Mouse (Mus musculus) small intestine, adult 2 months (tissue): ENCODE results near the gene Mn1. TPM values are rescaled to one million over a fixed set of nuclear protein-coding genes. Genes with fewer than 3 reads are reported as not detected.

Experiments
- H3K27ac ChIP-seq: fragments of 200-500 bp; 2 replicates; pipeline ENCODE4 v1.5.1; 2012; ENCODE audit warnings: low read depth, low read length, control low read depth, inconsistent platforms; ENCODE audit not compliant: insufficient read depth
- H3K27me3 ChIP-seq: fragments of 200-500 bp; 2 replicates; pipeline ENCODE4 v1.6.1; 2012; ENCODE audit warnings: mild to moderate bottlenecking, moderate library complexity, low read length, inconsistent platforms; ENCODE audit not compliant: control insufficient read depth, insufficient read depth
- H3K36me3 ChIP-seq: fragments of 200-500 bp; 2 replicates; pipeline ENCODE4 v1.6.1; 2012; ENCODE audit warnings: mild to moderate bottlenecking, low read length, control low read depth, inconsistent platforms; ENCODE audit not compliant: control insufficient read depth, insufficient read depth
- H3K4me1 ChIP-seq: fragments of 200-500 bp; 2 replicates; pipeline ENCODE4 v1.6.1; 2012; ENCODE audit warnings: low read length, inconsistent platforms, mixed read lengths; ENCODE audit not compliant: control insufficient read depth, insufficient read depth, insufficient read length
- H3K4me3 ChIP-seq: fragments of 200-500 bp; 2 replicates; pipeline ENCODE4 v1.5.1; 2012; ENCODE audit warnings: low read depth, mild to moderate bottlenecking, control low read depth, inconsistent platforms, low read length, moderate library complexity
- CTCF ChIP-seq: fragments of 200-500 bp; IDR thresholded peaks from 2 replicates; pipeline ENCODE4 v1.5.1; 2012; ENCODE audit warnings: low read depth, mild to moderate bottlenecking, control low read depth, inconsistent platforms, low read length, moderate library complexity, mixed read lengths; ENCODE audit not compliant: insufficient replicate concordance, insufficient read length; ENCODE audit errors: extremely low read depth
- POLR2A ChIP-seq: fragments of 200-500 bp; IDR thresholded peaks from 2 replicates; pipeline ENCODE4 v1.6.1; 2012; ENCODE audit warnings: low read depth, mild to moderate bottlenecking, control low read depth, inconsistent platforms, low read length, moderate library complexity
- WGBS: fragments of 180-500 bp; shearing (Covaris S2); methylation state at CpG from one replicate; pipeline ENCODE4 v1.1.7; 2018; 5-methylcytosine and 5-hydroxymethylcytosine counted together
- polyA plus RNA-seq: library from polyadenylated mRNA; depleted of rRNA; stranded (reverse); fragments of >200 nt; gene quantifications from 2 replicates; pipeline ENCODE4 v1.2.3, GENCODE M21; 2012; rRNA removed

Gene Mn1
- polyA plus RNA-seq, 1 experiment, result 2.2 TPM

- no peak overlapping the region for H3K27ac ChIP-seq
- no peaks in the 10 kb centered on the region for H3K27me3 ChIP-seq
- H3K4me3 ChIP-seq, result no peak overlapping the region
- 57% methylated on average over 4 of the region's 4 CpGs for WGBS
- no peaks in the 10 kb centered on the region for H3K36me3 ChIP-seq
- no peak for TF ChIP-seq CTCF
- no peak for TF ChIP-seq POLR2A
- no peaks in the 10 kb centered on the region for H3K4me1 ChIP-seq
Observed at GRCm38 (mm10) chr5:111490599-111490998, 73.4 kb downstream of the Mn1 start.

GRCm38 (mm10) chr5:111491485-111491884 is 74.3 kb downstream of the Mn1 start:
- H3K4me3 ChIP-seq, result no peak overlapping the region
- whole genome bisulfite sequencing, result 68% methylated on average over 1 of the region's 1 CpGs
- TF ChIP-seq CTCF (no peak), POLR2A (no peak)
- H3K27me3 ChIP-seq, result no peaks in the 10 kb centered on the region
- H3K4me1 ChIP-seq, result no peaks in the 10 kb centered on the region
- no peak overlapping the region for H3K27ac ChIP-seq
- no peaks in the 10 kb centered on the region for H3K36me3 ChIP-seq

GRCm38 (mm10) chr5:111500036-111500435 is 82.9 kb downstream of the Mn1 start:
- H3K27ac ChIP-seq, result no peak overlapping the region
- H3K36me3 ChIP-seq, result no peaks in the 10 kb centered on the region
- 71% methylated on average over 3 of the region's 3 CpGs for WGBS
- H3K4me3 ChIP-seq, result no peak overlapping the region
- TF ChIP-seq CTCF (no peak), POLR2A (no peak)
- H3K4me1 ChIP-seq, result no peaks in the 10 kb centered on the region
- H3K27me3 ChIP-seq, result no peaks in the 10 kb centered on the region

- no peak for TF ChIP-seq POLR2A
- no peak for TF ChIP-seq CTCF
Observed at GRCm38 (mm10) chr5:111501691-111502441, 84.7 kb downstream of the Mn1 start.

GRCm38 (mm10) chr5:111505241-111505640 is 88.1 kb downstream of the Mn1 start:
- no peaks in the 10 kb centered on the region for H3K36me3 ChIP-seq
- peaks cover 20% of the 10 kb centered on the region for H3K4me1 ChIP-seq
- no peak overlapping the region for H3K4me3 ChIP-seq
- no peaks in the 10 kb centered on the region for H3K27me3 ChIP-seq
- no peak overlapping the region for H3K27ac ChIP-seq
- no peak for TF ChIP-seq CTCF
- TF ChIP-seq POLR2A, result no peak
- WGBS, result 90% methylated on average over 6 of the region's 6 CpGs

More at GRCm38 (mm10) chr5:111501691-111502441, 84.7 kb downstream of the Mn1 start:
- peaks cover 8% of the 10 kb centered on the region for H3K4me1 ChIP-seq
- 43% methylated on average over 13 of the region's 13 CpGs for WGBS
- no peak overlapping the region for H3K27ac ChIP-seq
- no peaks in the 10 kb centered on the region for H3K36me3 ChIP-seq
- no peaks in the 10 kb centered on the region for H3K27me3 ChIP-seq
- H3K4me3 ChIP-seq, result no peak overlapping the region

GRCm38 (mm10) chr5:111505824-111506223 is 88.7 kb downstream of the Mn1 start:
- 78% methylated on average over 6 of the region's 6 CpGs for WGBS
- Histone ChIP-seq H3K4me1 (peaks cover 20% of the 10 kb centered on the region), H3K27me3 (no peaks in the 10 kb centered on the region), H3K4me3 (no peak overlapping the region), H3K36me3 (no peaks in the 10 kb centered on the region), H3K27ac (no peak overlapping the region)
- TF ChIP-seq POLR2A, result no peak
- no peak for TF ChIP-seq CTCF

GRCm38 (mm10) chr5:111506410-111506809 is 89.2 kb downstream of the Mn1 start:
- H3K4me1 ChIP-seq, result peaks cover 20% of the 10 kb centered on the region
- H3K27ac ChIP-seq, result no peak overlapping the region
- no peaks in the 10 kb centered on the region for H3K27me3 ChIP-seq
- WGBS, result 22% methylated on average over 12 of the region's 12 CpGs
- H3K36me3 ChIP-seq, result no peaks in the 10 kb centered on the region
- TF ChIP-seq CTCF (no peak), POLR2A (no peak)
- no peak overlapping the region for H3K4me3 ChIP-seq

Other genes with a start within 250 kb of the Mn1 start
- gene Pitpnb, start 86.6 kb upstream of the Mn1 start, polyA plus RNA-seq, result 27.1 and 44.5 TPM in 2 replicates